Mouse (Mus musculus) lung, adult 2 months (tissue): ENCODE results near the gene Fbxl12.

Source experiments
- CTCF ChIP-seq: fragments of 200-500 bp; IDR thresholded peaks from 2 replicates; pipeline ENCODE4 v1.5.1; 2011; ENCODE audit warnings: mild to moderate bottlenecking, low read length, control low read depth; ENCODE audit not compliant: insufficient read depth
- POLR2A ChIP-seq: fragments of 200-500 bp; IDR thresholded peaks from 2 replicates; pipeline ENCODE4 v1.6.1; 2011; ENCODE audit warnings: low read depth, mild to moderate bottlenecking, control low read depth, low read length, borderline replicate concordance; ENCODE audit errors: extremely low read depth

- TF ChIP-seq CTCF (no peak), POLR2A (no peak)
These were observed 7.8 kb downstream of the Fbxl12 start for GRCm38 (mm10) chr9:20636790-20637189.
